26 mouse cellular contexts compared by ENCODE assay signal in the genomic region with DNA sequence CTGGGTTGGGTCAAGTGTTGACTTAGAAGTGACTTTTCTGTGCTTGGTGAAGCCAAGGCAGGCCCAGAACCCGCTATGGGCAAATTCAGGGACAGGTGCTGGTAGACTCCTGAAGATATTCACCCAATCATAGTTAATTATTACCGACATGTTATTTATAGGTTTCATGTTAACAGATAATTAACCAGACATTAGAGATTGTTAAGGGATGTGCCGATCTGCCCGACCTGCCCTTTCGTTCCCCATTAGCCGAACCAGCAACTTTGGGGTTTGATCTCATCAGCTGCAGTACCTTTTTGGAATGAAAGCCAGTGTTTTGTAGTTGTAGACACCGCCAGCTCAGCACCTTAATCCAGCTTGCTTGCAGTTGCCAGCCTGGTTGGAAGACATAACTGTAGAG. TPM values are rescaled to one million over a fixed set of nuclear protein-coding genes. Genes with fewer than 3 reads are reported as not detected.
A peak's percentile ranks its signal among the peaks of the same experiment; 100 is the strongest.
DNase-seq lines count a peak whose midpoint lies in the region; ATAC-seq and TF ChIP-seq lines count a peak whose summit lies in the region.
"Had no signal": no experiment of that assay in that cellular context is flagged by ENCODE, and none has a peak within 500 bp of the region (broad histone marks: within the 10 kb centered on the region; RNA-seq: fewer than 3 reads in every experiment).

No protein-coding gene starts in this region.

- WGBS in embryonic facial prominence, embryonic 12.5 days = 78% methylated on average over 7 of the region's 7 CpGs
- 82% methylated on average over 7 of the region's 7 CpGs for WGBS in embryonic facial prominence, embryonic 10.5 days
- WGBS in limb, embryonic 12.5 days = 71% methylated on average over 7 of the region's 7 CpGs
- 79% methylated on average over 7 of the region's 7 CpGs for WGBS in limb, embryonic 10.5 days
- 85% methylated on average over 7 of the region's 7 CpGs for WGBS in limb, embryonic 14.5 days
- 93% methylated on average over 7 of the region's 7 CpGs for WGBS in forebrain, embryonic 12.5 days

- no peaks in the 10 kb centered on the region for H3K9me3 ChIP-seq in embryonic facial prominence, embryonic 12.5 days
- H3K9me3 ChIP-seq in embryonic facial prominence, embryonic 10.5 days = no peaks in the 10 kb centered on the region
- no peaks in the 10 kb centered on the region for H3K9me3 ChIP-seq in limb, embryonic 12.5 days
- H3K9me3 ChIP-seq in limb, embryonic 10.5 days (replicated peaks) = no peaks in the 10 kb centered on the region
- no peaks in the 10 kb centered on the region for H3K9me3 ChIP-seq in limb, embryonic 14.5 days (ENCODE audit: control insufficient read depth, low read length)
- no peaks in the 10 kb centered on the region for H3K9me3 ChIP-seq in forebrain, embryonic 12.5 days
- H3K9me3 ChIP-seq: forebrain, embryonic 15.5 days; heart, embryonic 12.5 days; liver, embryonic 15.5 days; midbrain, embryonic 10.5 days; midbrain, embryonic 15.5 days; neural tube, embryonic 15.5 days had no signal

- no peak for ATAC-seq in embryonic facial prominence, embryonic 12.5 days (ENCODE audit: insufficient number of reproducible peaks, insufficient read depth, low FRiP score, low TSS enrichment)
- no peak for ATAC-seq in limb, embryonic 12.5 days (ENCODE audit: insufficient number of reproducible peaks, insufficient read depth, low FRiP score, low TSS enrichment, low read depth)
- ATAC-seq in limb, embryonic 14.5 days (ENCODE audit: low FRiP score, low read depth) = no peak
- ATAC-seq in forebrain, embryonic 12.5 days (ENCODE audit: low FRiP score) = no peak
- ATAC-seq: forebrain, embryonic 15.5 days; hindbrain, embryonic 16.5 days; midbrain, embryonic 15.5 days had no signal

- peak overlapping the region; percentile 18 for H3K4me3 ChIP-seq in embryonic facial prominence, embryonic 12.5 days
- H3K4me3 ChIP-seq in embryonic facial prominence, embryonic 10.5 days = no peak overlapping the region
- H3K4me3 ChIP-seq in limb, embryonic 12.5 days (replicated peaks) = no peak overlapping the region
- no peak overlapping the region for H3K4me3 ChIP-seq in limb, embryonic 10.5 days
- H3K4me3 ChIP-seq in limb, embryonic 14.5 days (replicated peaks; ENCODE audit: low read length) = no peak overlapping the region
- no peak overlapping the region for H3K4me3 ChIP-seq in forebrain, embryonic 12.5 days (replicated peaks)
- H3K4me3 ChIP-seq: heart, adult 2 months; heart, embryonic 12.5 days; liver, embryonic 15.5 days had no signal

- peaks cover 66% of the 10 kb centered on the region for H3K27me3 ChIP-seq in embryonic facial prominence, embryonic 12.5 days
- H3K27me3 ChIP-seq in embryonic facial prominence, embryonic 10.5 days (replicated peaks; ENCODE audit: low read depth, poor library complexity, severe bottlenecking) = peaks cover 96% of the 10 kb centered on the region
- H3K27me3 ChIP-seq in limb, embryonic 12.5 days = peaks cover 90% of the 10 kb centered on the region
- H3K27me3 ChIP-seq in limb, embryonic 10.5 days (ENCODE audit: low read depth, poor library complexity, severe bottlenecking) = peaks cover 96% of the 10 kb centered on the region
- peaks cover 61% of the 10 kb centered on the region for H3K27me3 ChIP-seq in limb, embryonic 14.5 days (ENCODE audit: control insufficient read depth, insufficient read depth, low read length)
- H3K27me3 ChIP-seq in forebrain, embryonic 12.5 days = peaks cover 82% of the 10 kb centered on the region

- peaks cover 35% of the 10 kb centered on the region for H3K4me1 ChIP-seq in embryonic facial prominence, embryonic 12.5 days
- peaks cover 52% of the 10 kb centered on the region for H3K4me1 ChIP-seq in embryonic facial prominence, embryonic 10.5 days
- peaks cover 50% of the 10 kb centered on the region for H3K4me1 ChIP-seq in limb, embryonic 12.5 days (replicated peaks)
- H3K4me1 ChIP-seq in limb, embryonic 10.5 days = peaks cover 67% of the 10 kb centered on the region
- H3K4me1 ChIP-seq in limb, embryonic 14.5 days (ENCODE audit: control insufficient read depth, insufficient read depth, low read length) = peaks cover 15% of the 10 kb centered on the region
- peaks cover 26% of the 10 kb centered on the region for H3K4me1 ChIP-seq in forebrain, embryonic 12.5 days

- no peak for DNase-seq in embryonic facial prominence, embryonic 10.5 days (ENCODE audit: low spot score)
- DNase-seq in limb, embryonic 10.5 days (ENCODE audit: low spot score) = no peak
- peak; percentile 43 for DNase-seq in kidney, postnatal 10 days
- no peak for DNase-seq in limb, embryonic 14.5 days (ENCODE audit: low spot score)
- no peak for DNase-seq in retina, embryonic 14.5 days (ENCODE audit: low spot score)
- DNase-seq: adrenal gland, postnatal 10 days; cerebellum, adult 8-10 months; embryo, embryonic 11 days; heart, adult 2 months; layer of hippocampus, postnatal 36 days; lung, embryonic 14.5 days; right cerebral cortex, adult 18-20 months; spleen, adult 18-20 months; thymus, adult 18-20 months; thymus, postnatal 25 days had no signal

- H3K27ac ChIP-seq in embryonic facial prominence, embryonic 12.5 days = no peak overlapping the region
- no peak overlapping the region for H3K27ac ChIP-seq in embryonic facial prominence, embryonic 10.5 days (replicated peaks)
- H3K27ac ChIP-seq in limb, embryonic 12.5 days = no peak overlapping the region
- no peak overlapping the region for H3K27ac ChIP-seq in limb, embryonic 10.5 days
- H3K27ac ChIP-seq in limb, embryonic 14.5 days (replicated peaks; ENCODE audit: low read depth, low read length) = no peak overlapping the region
- no peak overlapping the region for H3K27ac ChIP-seq in forebrain, embryonic 12.5 days
- H3K27ac ChIP-seq: forebrain, embryonic 15.5 days; heart, adult 2 months; liver, embryonic 15.5 days; midbrain, embryonic 10.5 days; midbrain, embryonic 15.5 days; neural tube, embryonic 15.5 days; stomach, postnatal 0 days had no signal

- 0 out of 2 replicates have a peak overlapping the region, but pooled peaks have one; percentile 15 for H3K9ac ChIP-seq in embryonic facial prominence, embryonic 12.5 days
- no peak overlapping the region for H3K9ac ChIP-seq in limb, embryonic 12.5 days (replicated peaks)
- H3K9ac ChIP-seq in limb, embryonic 14.5 days (ENCODE audit: low read depth, low read length, severe bottlenecking) = no peak overlapping the region
- no peak overlapping the region for H3K9ac ChIP-seq in forebrain, embryonic 12.5 days
- H3K9ac ChIP-seq: forebrain, embryonic 15.5 days; heart, embryonic 12.5 days; liver, embryonic 15.5 days; lung, embryonic 14.5 days; midbrain, embryonic 15.5 days had no signal

- no peaks in the 10 kb centered on the region for H3K36me3 ChIP-seq in embryonic facial prominence, embryonic 12.5 days
- no peaks in the 10 kb centered on the region for H3K36me3 ChIP-seq in embryonic facial prominence, embryonic 10.5 days (replicated peaks)
- no peaks in the 10 kb centered on the region for H3K36me3 ChIP-seq in limb, embryonic 12.5 days
- no peaks in the 10 kb centered on the region for H3K36me3 ChIP-seq in limb, embryonic 10.5 days
- H3K36me3 ChIP-seq in limb, embryonic 14.5 days (ENCODE audit: control insufficient read depth, insufficient read depth, low read length) = no peaks in the 10 kb centered on the region
- no peaks in the 10 kb centered on the region for H3K36me3 ChIP-seq in forebrain, embryonic 12.5 days (replicated peaks)
- H3K36me3 ChIP-seq: forebrain, embryonic 15.5 days; heart, embryonic 12.5 days; liver, embryonic 15.5 days; midbrain, embryonic 10.5 days; midbrain, embryonic 15.5 days; neural tube, embryonic 15.5 days had no signal

- no peak for TF ChIP-seq POLR2A in limb, embryonic 14.5 days (IDR thresholded peaks at IDR 0.05; ENCODE audit: borderline replicate concordance, extremely low read depth, insufficient read depth, insufficient read length)

- peak overlapping the region; percentile 39 for H3K4me2 ChIP-seq in embryonic facial prominence, embryonic 12.5 days (replicated peaks)
- H3K4me2 ChIP-seq in limb, embryonic 12.5 days = peak overlapping the region; percentile 20
- peak overlapping the region; percentile 94; the same call in 1 of the 2 replicates for H3K4me2 ChIP-seq in limb, embryonic 14.5 days (replicated peaks; ENCODE audit: low read depth, low read length, severe bottlenecking)
- no peak overlapping the region for H3K4me2 ChIP-seq in forebrain, embryonic 12.5 days
- H3K4me2 ChIP-seq: liver, embryonic 15.5 days had no signal

RNA-seq across cellular contexts. Expression of gene Glis1, which starts 2.1 kb away (rescaled TPM):
- 23.3 and 26.0 TPM in 2 replicates for polyA plus RNA-seq in embryonic facial prominence, embryonic 12.5 days (2016; fragmentation: Nextera tagmentation; extraction: Ambion mirVana)
- 3.7 and 7.3 TPM in 2 replicates for polyA plus RNA-seq in embryonic facial prominence, embryonic 10.5 days (2016; fragmentation: Nextera tagmentation; extraction: Ambion mirVana)
- 12.0 and 13.4 TPM in 2 replicates for polyA plus RNA-seq in limb, embryonic 12.5 days (2016; fragmentation: Nextera tagmentation; extraction: Ambion mirVana)
- polyA plus RNA-seq in limb, embryonic 10.5 days (2016; fragmentation: Nextera tagmentation; extraction: Ambion mirVana) = 5.1 and 9.9 TPM in 2 replicates
- 9.0 and 14.0 TPM in 2 replicates for polyA plus RNA-seq in limb, embryonic 14.5 days (2012; rRNA removed)
- polyA plus RNA-seq in limb, embryonic 14.5 days (2014; fragmentation: Nextera tagmentation; extraction: Ambion mirVana) = 10.0 and 10.7 TPM in 2 replicates
- 3.4 and 3.8 TPM in 2 replicates for polyA plus RNA-seq in forebrain, embryonic 12.5 days (2016; fragmentation: Nextera tagmentation; extraction: Ambion mirVana)
